Mouse (Mus musculus): ENCODE measurements around the gene Gdf5. TPM values are rescaled to one million over a fixed set of nuclear protein-coding genes. Genes with fewer than 3 reads are reported as not detected.

Gene Gdf5
- polyA plus RNA-seq (2015; fragmentation: Nextera tagmentation; extraction: Ambion mirVana): 0.23 and 0.33 TPM in 2 replicates

DNA sequence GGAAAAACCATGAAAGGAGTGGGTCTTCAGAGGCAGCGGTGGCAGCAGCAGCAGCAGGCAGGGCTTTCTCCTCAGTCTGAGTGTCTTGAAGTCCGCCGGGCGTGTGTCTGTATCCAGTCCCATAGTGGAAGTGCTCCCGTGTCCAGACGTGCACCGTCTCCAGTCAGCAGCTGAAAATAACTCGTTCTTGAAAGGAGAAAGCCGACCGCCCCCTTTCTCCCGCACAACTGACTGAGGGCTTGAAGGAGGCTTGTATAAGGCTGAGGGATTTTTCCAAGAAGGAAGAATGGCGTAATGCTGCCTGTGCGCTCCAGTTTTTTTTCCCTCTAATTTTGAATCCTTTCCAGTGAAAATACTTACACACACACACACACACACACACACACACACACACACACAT is at the start of gene Gdf5:
TSS of gene Gdf5 (minus strand) at position 244 of the 400 bp plus-strand sequence.
- H3K36me3 ChIP-seq (ENCODE audit: control insufficient read depth, insufficient read depth, low read length): no peaks in the 10 kb centered on the region
- peaks cover 17% of the 10 kb centered on the region for H3K4me1 ChIP-seq (replicated peaks; ENCODE audit: control insufficient read depth, insufficient read depth, low read length)
- H3K9ac ChIP-seq (ENCODE audit: low read length): peak within 1 kb of the TSS; percentile 11; the same call in 1 of the 2 replicates
- no peak within 1 kb of the TSS for H3K27ac ChIP-seq (ENCODE audit: low read length)
- WGBS: 34% methylated on average over 13 of the region's 13 CpGs
- peak within 1 kb of the TSS; percentile 13; the same call in 1 of the 2 replicates for H3K4me2 ChIP-seq (ENCODE audit: low read depth, low read length)
- H3K27me3 ChIP-seq (ENCODE audit: control insufficient read depth, insufficient read depth, low read depth, low read length): peaks cover 7% of the 10 kb centered on the region
- no peaks in the 10 kb centered on the region for H3K9me3 ChIP-seq (ENCODE audit: control insufficient read depth, low read length)
- no peak for ATAC-seq (ENCODE audit: low read depth)
- H3K4me3 ChIP-seq (ENCODE audit: low read length): no peak within 1 kb of the TSS

GRCm38 (mm10) chr2:155991863-155992321 is 46.7 kb upstream of the Gdf5 start:
- Histone ChIP-seq H3K4me2 (ENCODE audit: low read depth, low read length) (no peak overlapping the region), H3K4me3 (ENCODE audit: low read length) (no peak overlapping the region), H3K4me1 (replicated peaks; ENCODE audit: control insufficient read depth, insufficient read depth, low read length) (no peaks in the 10 kb centered on the region), H3K27ac (ENCODE audit: low read length) (0 out of 2 replicates have a peak overlapping the region, but pooled peaks have one; percentile 16), H3K9ac (ENCODE audit: low read length) (no peak overlapping the region), H3K9me3 (ENCODE audit: control insufficient read depth, low read length) (no peaks in the 10 kb centered on the region), H3K36me3 (ENCODE audit: control insufficient read depth, insufficient read depth, low read length) (peaks cover 51% of the 10 kb centered on the region), H3K27me3 (ENCODE audit: control insufficient read depth, insufficient read depth, low read depth, low read length) (no peaks in the 10 kb centered on the region)
- ATAC-seq (ENCODE audit: low read depth): peak; percentile 75
- WGBS: 64% methylated on average over 14 of the region's 14 CpGs

- H3K9ac ChIP-seq (ENCODE audit: low read length): no peak overlapping the region
- H3K27me3 ChIP-seq (ENCODE audit: control insufficient read depth, insufficient read depth, low read depth, low read length): no peaks in the 10 kb centered on the region
- no peaks in the 10 kb centered on the region for H3K4me1 ChIP-seq (replicated peaks; ENCODE audit: control insufficient read depth, insufficient read depth, low read length)
- no peaks in the 10 kb centered on the region for H3K9me3 ChIP-seq (ENCODE audit: control insufficient read depth, low read length)
- H3K27ac ChIP-seq (ENCODE audit: low read length): no peak overlapping the region
- H3K36me3 ChIP-seq (ENCODE audit: control insufficient read depth, insufficient read depth, low read length): peaks cover 51% of the 10 kb centered on the region
- 78% methylated on average over 10 of the region's 10 CpGs for WGBS
- ATAC-seq (ENCODE audit: low read depth): no peak
- no peak overlapping the region for H3K4me2 ChIP-seq (ENCODE audit: low read depth, low read length)
- H3K4me3 ChIP-seq (ENCODE audit: low read length): no peak overlapping the region
These were observed 46.0 kb upstream of the Gdf5 start for GRCm38 (mm10) chr2:155991151-155991550.

- Histone ChIP-seq H3K9me3 (ENCODE audit: control insufficient read depth, low read length) (no peaks in the 10 kb centered on the region), H3K27me3 (ENCODE audit: control insufficient read depth, insufficient read depth, low read depth, low read length) (no peaks in the 10 kb centered on the region), H3K4me1 (replicated peaks; ENCODE audit: control insufficient read depth, insufficient read depth, low read length) (no peaks in the 10 kb centered on the region), H3K4me3 (ENCODE audit: low read length) (no peak overlapping the region), H3K27ac (ENCODE audit: low read length) (no peak overlapping the region), H3K36me3 (ENCODE audit: control insufficient read depth, insufficient read depth, low read length) (peaks cover 41% of the 10 kb centered on the region), H3K4me2 (ENCODE audit: low read depth, low read length) (no peak overlapping the region), H3K9ac (ENCODE audit: low read length) (no peak overlapping the region)
- 60% methylated on average over 4 of the region's 4 CpGs for WGBS
- no peak for ATAC-seq (ENCODE audit: low read depth)
These were observed 43.9 kb upstream of the Gdf5 start for GRCm38 (mm10) chr2:155989085-155989484.

GRCm38 (mm10) chr2:155987131-155987530 is 42.0 kb upstream of the Gdf5 start:
- Histone ChIP-seq H3K4me3 (ENCODE audit: low read length) (no peak overlapping the region), H3K9ac (ENCODE audit: low read length) (no peak overlapping the region), H3K4me1 (replicated peaks; ENCODE audit: control insufficient read depth, insufficient read depth, low read length) (no peaks in the 10 kb centered on the region), H3K27me3 (ENCODE audit: control insufficient read depth, insufficient read depth, low read depth, low read length) (no peaks in the 10 kb centered on the region), H3K36me3 (ENCODE audit: control insufficient read depth, insufficient read depth, low read length) (peaks cover 52% of the 10 kb centered on the region), H3K9me3 (ENCODE audit: control insufficient read depth, low read length) (no peaks in the 10 kb centered on the region), H3K4me2 (ENCODE audit: low read depth, low read length) (no peak overlapping the region), H3K27ac (ENCODE audit: low read length) (no peak overlapping the region)
- 95% methylated on average over 6 of the region's 6 CpGs for WGBS
- ATAC-seq (ENCODE audit: low read depth): no peak

DNA sequence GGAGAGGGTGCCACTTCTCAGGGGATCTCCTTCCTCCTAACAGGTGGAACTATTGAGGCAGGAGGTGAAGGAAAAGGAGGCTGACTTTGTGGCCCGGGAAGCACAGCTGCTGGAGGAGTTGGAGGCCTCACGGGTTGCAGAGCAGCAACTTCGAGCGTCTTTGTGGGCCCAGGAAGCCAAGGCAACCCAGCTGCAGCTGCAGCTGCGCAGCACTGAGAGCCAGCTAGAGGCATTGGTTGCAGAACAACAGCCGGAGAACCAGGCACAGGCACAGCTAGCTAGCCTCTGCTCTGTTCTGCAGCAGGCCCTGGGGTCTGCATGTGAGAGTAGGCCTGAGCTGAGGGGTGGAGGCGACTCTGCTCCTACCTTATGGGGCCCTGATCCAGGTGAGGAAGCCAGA is 40.6 kb upstream of the Gdf5 start:
- 82% methylated on average over 7 of the region's 7 CpGs for WGBS
- no peak for ATAC-seq (ENCODE audit: low read depth)
- H3K36me3 ChIP-seq (ENCODE audit: control insufficient read depth, insufficient read depth, low read length): peaks cover 50% of the 10 kb centered on the region
- no peaks in the 10 kb centered on the region for H3K4me1 ChIP-seq (replicated peaks; ENCODE audit: control insufficient read depth, insufficient read depth, low read length)
- no peak overlapping the region for H3K4me3 ChIP-seq (ENCODE audit: low read length)
- no peak overlapping the region for H3K9ac ChIP-seq (ENCODE audit: low read length)
- no peak overlapping the region for H3K4me2 ChIP-seq (ENCODE audit: low read depth, low read length)
- no peaks in the 10 kb centered on the region for H3K9me3 ChIP-seq (ENCODE audit: control insufficient read depth, low read length)
- no peaks in the 10 kb centered on the region for H3K27me3 ChIP-seq (ENCODE audit: control insufficient read depth, insufficient read depth, low read depth, low read length)
- no peak overlapping the region for H3K27ac ChIP-seq (ENCODE audit: low read length)

DNA sequence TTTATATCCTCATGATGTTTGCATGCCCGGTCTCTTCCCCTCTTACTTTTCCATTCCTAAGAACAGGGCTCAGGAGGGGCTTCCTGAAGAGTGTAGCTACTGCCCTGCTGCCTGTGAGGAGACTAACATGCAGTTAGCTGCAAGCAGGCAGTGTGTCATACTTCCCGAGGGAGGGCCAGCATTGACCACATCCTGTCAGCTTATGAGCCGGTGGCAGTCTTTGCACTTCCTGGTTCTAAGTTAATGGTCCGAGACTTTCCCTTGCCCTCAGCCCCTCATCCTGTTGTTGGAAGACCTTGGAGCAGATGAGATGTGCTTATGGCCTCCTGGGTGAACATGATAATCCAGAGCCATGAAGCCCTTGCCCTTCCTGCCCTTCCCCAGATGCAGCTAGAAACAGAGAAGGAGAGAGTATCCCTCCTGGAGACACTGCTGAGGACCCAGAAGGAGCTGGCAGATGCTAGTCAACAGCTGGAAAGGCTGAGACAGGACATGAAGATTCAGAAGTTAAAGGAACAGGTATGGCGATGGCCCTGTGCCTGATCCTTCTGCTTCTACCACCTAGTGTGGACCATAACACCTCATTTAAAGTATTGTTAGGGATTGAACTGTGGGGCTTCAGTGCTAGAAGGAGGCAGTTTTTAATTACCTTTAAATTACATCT is 34.3 kb upstream of the Gdf5 start:
- 0 out of 2 replicates have a peak, but pooled peaks have one; percentile 43 for ATAC-seq (ENCODE audit: low read depth)
- no peak overlapping the region for H3K27ac ChIP-seq (ENCODE audit: low read length)
- H3K9me3 ChIP-seq (ENCODE audit: control insufficient read depth, low read length): no peaks in the 10 kb centered on the region
- no peaks in the 10 kb centered on the region for H3K4me1 ChIP-seq (replicated peaks; ENCODE audit: control insufficient read depth, insufficient read depth, low read length)
- no peak overlapping the region for H3K4me3 ChIP-seq (ENCODE audit: low read length)
- H3K9ac ChIP-seq (ENCODE audit: low read length): no peak overlapping the region
- no peak overlapping the region for H3K4me2 ChIP-seq (ENCODE audit: low read depth, low read length)
- WGBS: 71% methylated on average over 5 of the region's 5 CpGs
- no peaks in the 10 kb centered on the region for H3K27me3 ChIP-seq (ENCODE audit: control insufficient read depth, insufficient read depth, low read depth, low read length)
- peaks cover 56% of the 10 kb centered on the region for H3K36me3 ChIP-seq (ENCODE audit: control insufficient read depth, insufficient read depth, low read length)

- Histone ChIP-seq H3K9ac (ENCODE audit: low read length) (no peak overlapping the region), H3K36me3 (ENCODE audit: control insufficient read depth, insufficient read depth, low read length) (peaks cover 53% of the 10 kb centered on the region), H3K9me3 (ENCODE audit: control insufficient read depth, low read length) (no peaks in the 10 kb centered on the region), H3K4me2 (ENCODE audit: low read depth, low read length) (no peak overlapping the region), H3K27me3 (ENCODE audit: control insufficient read depth, insufficient read depth, low read depth, low read length) (no peaks in the 10 kb centered on the region), H3K4me3 (ENCODE audit: low read length) (no peak overlapping the region), H3K4me1 (replicated peaks; ENCODE audit: control insufficient read depth, insufficient read depth, low read length) (no peaks in the 10 kb centered on the region), H3K27ac (ENCODE audit: low read length) (no peak overlapping the region)
- WGBS: 69% methylated on average over 14 of the region's 14 CpGs
- ATAC-seq (ENCODE audit: low read depth): no peak
These were observed 29.0 kb upstream of the Gdf5 start for GRCm38 (mm10) chr2:155974087-155974731.

GRCm38 (mm10) chr2:155973348-155973747 is 28.2 kb upstream of the Gdf5 start:
- 85% methylated on average over 6 of the region's 6 CpGs for WGBS
- Histone ChIP-seq H3K9ac (ENCODE audit: low read length) (no peak overlapping the region), H3K4me2 (ENCODE audit: low read depth, low read length) (no peak overlapping the region), H3K4me3 (ENCODE audit: low read length) (no peak overlapping the region), H3K36me3 (ENCODE audit: control insufficient read depth, insufficient read depth, low read length) (peaks cover 59% of the 10 kb centered on the region), H3K4me1 (replicated peaks; ENCODE audit: control insufficient read depth, insufficient read depth, low read length) (no peaks in the 10 kb centered on the region), H3K27me3 (ENCODE audit: control insufficient read depth, insufficient read depth, low read depth, low read length) (no peaks in the 10 kb centered on the region), H3K9me3 (ENCODE audit: control insufficient read depth, low read length) (no peaks in the 10 kb centered on the region), H3K27ac (ENCODE audit: low read length) (no peak overlapping the region)
- no peak for ATAC-seq (ENCODE audit: low read depth)

Measured in lung, embryonic 16.5 days (tissue).